Mouse (Mus musculus) spleen, adult 2 months (tissue): ENCODE measurements at regions not wholly inside any gene's neighbourhood (a gene's known extent, or its start where the extent isn't known, plus 50 kb on each side); places are given as distances from the start of the nearest gene placed in this dataset.

Experiments used
- CTCF ChIP-seq: fragments of 200-500 bp; IDR thresholded peaks from 2 replicates; pipeline ENCODE4 v1.5.1; 2011; ENCODE audit warnings: mild to moderate bottlenecking, inconsistent platforms; ENCODE audit not compliant: insufficient read depth, insufficient read length, insufficient replicate concordance; ENCODE audit errors: extremely low read depth
- POLR2A ChIP-seq: fragments of 200-500 bp; IDR thresholded peaks from 2 replicates; pipeline ENCODE4 v1.6.1; 2011; ENCODE audit warnings: low read depth, low read length, inconsistent platforms

DNA sequence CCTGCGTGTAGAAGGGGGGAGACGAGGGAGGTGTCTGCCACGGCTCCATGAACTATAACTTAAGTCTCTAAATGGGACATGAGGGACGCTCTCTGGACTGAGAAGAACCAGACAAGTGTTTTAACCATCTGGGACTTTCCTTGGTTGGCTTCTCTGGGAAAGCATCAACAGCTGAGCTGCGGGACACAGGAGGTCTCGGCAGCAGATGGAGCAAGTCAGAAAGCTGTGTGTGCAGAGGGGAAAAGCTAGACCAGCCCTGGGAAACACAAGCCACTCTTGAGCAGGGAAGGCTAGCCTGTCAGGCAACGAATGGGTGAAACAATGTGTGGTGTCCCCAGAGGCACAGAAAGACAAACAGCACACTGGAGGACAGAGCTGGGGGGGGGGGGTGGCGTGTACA is 98.5 kb upstream of the Gpr12 start:
- TF ChIP-seq POLR2A (no peak), CTCF (no peak)
